Mouse (Mus musculus) bone marrow macrophage, adult 2 months (primary cell): ENCODE measurements around the gene Rilp. TPM values are rescaled to one million over a fixed set of nuclear protein-coding genes. Genes with fewer than 3 reads are reported as not detected.

Experiments
- H3K27ac ChIP-seq: 2 replicates; pipeline ENCODE4 v1.5.1; 2012; ENCODE audit warnings: low read depth, low read length; ENCODE audit not compliant: insufficient read depth
- H3K4me1 ChIP-seq: 2 replicates; pipeline ENCODE4 v1.6.1; 2012; ENCODE audit warnings: low read length; ENCODE audit not compliant: control insufficient read depth, insufficient read depth
- H3K4me3 ChIP-seq: 2 replicates; pipeline ENCODE4 v1.5.1; 2012; ENCODE audit warnings: mild to moderate bottlenecking, low read length, moderate library complexity; ENCODE audit not compliant: insufficient read depth
- CTCF ChIP-seq: IDR thresholded peaks from 2 replicates; pipeline ENCODE4 v1.5.1; 2012; ENCODE audit warnings: low read depth, mild to moderate bottlenecking, low read length, moderate library complexity
- POLR2A ChIP-seq: IDR thresholded peaks from 2 replicates; pipeline ENCODE4 v1.6.1; 2012; ENCODE audit warnings: mild to moderate bottlenecking, low read depth, low read length, borderline replicate concordance
- polyA plus RNA-seq: library from polyadenylated mRNA; stranded (reverse); fragments of >200 nt; gene quantifications from 2 replicates; pipeline ENCODE4 v1.2.4, GENCODE M21; 2012; ENCODE audit not compliant: missing spikeins, insufficient read depth, insufficient read length

The Rilp gene
- polyA plus RNA-seq, 1 experiment = 12.8 TPM

DNA sequence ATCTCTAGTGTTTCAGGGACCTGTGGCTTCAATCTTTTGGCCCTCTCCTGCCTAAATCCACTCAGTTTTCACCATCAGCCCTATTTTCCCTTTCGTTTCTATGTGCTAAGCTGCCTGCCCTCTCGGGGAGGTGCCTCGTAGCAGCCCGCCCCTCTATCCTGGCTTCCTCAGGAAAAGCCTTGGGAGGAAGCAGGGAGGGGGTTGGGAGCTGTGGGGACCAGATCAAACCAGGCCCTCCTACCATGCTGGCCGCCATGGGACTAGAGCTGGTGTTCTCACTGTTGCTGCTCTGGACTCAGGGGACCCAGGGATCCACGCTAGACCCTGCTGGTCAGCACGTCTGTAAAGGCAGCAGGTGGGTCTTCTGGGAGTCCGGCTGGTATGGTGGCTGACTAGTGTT is 3.4 kb downstream of the Rilp start, which contains the start of gene Scarf1:
Scarf1 (plus strand) TSS at position 205 of the 400 bp plus-strand sequence.
- H3K4me1 ChIP-seq = peaks cover 13% of the 10 kb centered on the region
- no peak within 1 kb of the TSS for H3K4me3 ChIP-seq
- TF ChIP-seq CTCF = no peak
- TF ChIP-seq POLR2A = no peak
- no peak within 1 kb of the TSS for H3K27ac ChIP-seq

DNA sequence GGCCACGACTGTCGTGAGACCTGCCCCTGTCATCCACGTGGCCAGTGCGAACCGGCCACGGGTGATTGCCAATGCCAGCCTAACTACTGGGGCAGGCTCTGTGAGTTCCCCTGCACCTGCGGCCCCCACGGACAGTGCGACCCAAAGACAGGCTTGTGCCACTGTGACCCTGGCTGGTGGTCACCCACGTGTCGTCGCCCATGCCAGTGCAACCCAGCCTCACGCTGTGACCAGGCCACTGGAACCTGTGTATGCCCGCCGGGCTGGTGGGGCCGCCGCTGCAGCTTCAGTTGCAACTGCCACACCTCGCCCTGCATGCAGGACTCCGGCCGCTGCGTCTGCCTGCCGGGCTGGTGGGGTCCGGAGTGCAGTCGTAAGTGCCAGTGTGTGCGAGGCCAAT is 5.3 kb downstream of the Rilp start:
- Histone ChIP-seq H3K27ac (no peak overlapping the region), H3K4me1 (no peaks in the 10 kb centered on the region), H3K4me3 (no peak overlapping the region)
- no peak for TF ChIP-seq POLR2A
- TF ChIP-seq CTCF = no peak

DNA sequence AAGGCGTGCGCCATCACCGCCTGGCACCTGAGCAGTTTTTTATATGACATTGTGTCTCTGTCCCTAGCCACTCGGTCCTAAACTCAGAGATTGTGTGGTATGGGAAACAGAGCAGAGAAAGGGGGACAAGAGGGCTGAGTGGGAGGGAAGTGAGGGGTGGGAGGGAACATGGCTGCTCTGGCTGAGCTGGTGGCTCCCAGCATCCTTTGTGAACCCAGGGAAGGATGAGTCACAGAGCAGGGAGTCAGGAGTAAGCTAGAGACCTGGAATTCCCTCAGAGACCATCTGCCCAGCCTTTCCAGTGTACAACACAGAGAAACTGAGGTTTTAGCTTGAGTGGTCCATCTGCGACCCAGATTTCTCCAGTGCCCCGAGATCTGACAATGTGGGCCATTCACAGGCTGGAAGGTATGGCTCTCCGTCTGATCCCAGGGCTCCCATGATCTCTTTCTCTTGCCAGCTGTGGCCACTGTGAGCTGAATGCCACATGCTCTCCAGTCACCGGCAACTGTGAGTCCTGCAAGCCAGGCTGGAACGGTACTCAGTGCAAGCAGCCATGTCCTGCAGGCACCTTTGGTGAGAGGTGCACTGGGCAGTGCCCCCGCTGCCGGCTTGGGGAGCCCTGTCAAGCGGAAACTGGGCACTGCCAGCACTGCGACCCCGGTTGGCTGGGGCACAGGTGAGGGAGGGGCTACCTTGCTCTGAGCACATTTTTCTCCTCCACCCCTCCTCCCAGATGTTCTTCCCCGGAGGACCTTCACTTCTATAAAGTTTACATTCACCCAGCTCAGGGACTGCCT is 10.1 kb downstream of the Rilp start:
- no peak for TF ChIP-seq POLR2A
- TF ChIP-seq CTCF = no peak
- H3K27ac ChIP-seq = no peak overlapping the region
- no peaks in the 10 kb centered on the region for H3K4me1 ChIP-seq
- no peak overlapping the region for H3K4me3 ChIP-seq

DNA sequence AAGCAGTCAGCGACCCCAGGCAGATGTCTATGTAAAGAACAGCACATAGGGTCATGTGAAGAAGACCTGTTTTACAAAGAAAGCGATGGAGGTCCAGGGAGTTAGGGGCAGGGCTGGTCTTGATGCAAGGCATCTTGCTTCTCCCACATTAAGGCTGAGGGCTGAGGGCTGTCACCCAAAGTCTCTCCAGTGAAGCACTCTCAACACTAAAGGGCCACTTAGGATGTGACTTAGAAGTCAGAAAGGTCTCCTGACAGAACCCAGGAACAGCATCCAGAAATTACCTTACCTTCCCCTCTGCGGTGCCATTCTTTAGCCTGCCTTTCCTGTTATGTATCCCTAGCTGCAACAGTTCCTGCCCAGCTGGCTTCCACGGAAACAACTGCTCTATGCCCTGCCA is 11.7 kb downstream of the Rilp start:
- Histone ChIP-seq H3K4me3 (no peak overlapping the region), H3K27ac (no peak overlapping the region), H3K4me1 (no peaks in the 10 kb centered on the region)
- TF ChIP-seq POLR2A = no peak
- no peak for TF ChIP-seq CTCF

DNA sequence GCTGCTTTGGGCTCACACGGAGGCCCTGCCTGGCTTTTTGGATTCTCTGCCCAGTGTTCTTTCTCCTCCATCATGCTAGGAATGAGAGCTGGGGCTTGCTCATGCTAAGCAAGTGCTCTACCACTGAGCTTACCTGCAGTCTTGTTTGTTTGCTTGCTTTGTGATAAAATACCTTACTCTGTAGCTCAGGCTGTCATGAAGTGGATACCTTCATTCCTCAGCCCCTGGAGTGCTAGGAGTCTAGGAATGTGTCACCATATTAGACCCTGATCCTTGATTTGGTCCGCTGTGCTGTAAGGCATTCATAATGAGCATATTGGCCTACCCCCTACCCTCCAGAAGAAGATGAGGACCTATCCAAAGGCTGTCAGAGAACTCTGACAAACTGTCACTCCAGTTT is 12.9 kb downstream of the Rilp start:
- TF ChIP-seq POLR2A (no peak), CTCF (no peak)
- Histone ChIP-seq H3K4me1 (no peaks in the 10 kb centered on the region), H3K4me3 (no peak overlapping the region), H3K27ac (no peak overlapping the region)

DNA sequence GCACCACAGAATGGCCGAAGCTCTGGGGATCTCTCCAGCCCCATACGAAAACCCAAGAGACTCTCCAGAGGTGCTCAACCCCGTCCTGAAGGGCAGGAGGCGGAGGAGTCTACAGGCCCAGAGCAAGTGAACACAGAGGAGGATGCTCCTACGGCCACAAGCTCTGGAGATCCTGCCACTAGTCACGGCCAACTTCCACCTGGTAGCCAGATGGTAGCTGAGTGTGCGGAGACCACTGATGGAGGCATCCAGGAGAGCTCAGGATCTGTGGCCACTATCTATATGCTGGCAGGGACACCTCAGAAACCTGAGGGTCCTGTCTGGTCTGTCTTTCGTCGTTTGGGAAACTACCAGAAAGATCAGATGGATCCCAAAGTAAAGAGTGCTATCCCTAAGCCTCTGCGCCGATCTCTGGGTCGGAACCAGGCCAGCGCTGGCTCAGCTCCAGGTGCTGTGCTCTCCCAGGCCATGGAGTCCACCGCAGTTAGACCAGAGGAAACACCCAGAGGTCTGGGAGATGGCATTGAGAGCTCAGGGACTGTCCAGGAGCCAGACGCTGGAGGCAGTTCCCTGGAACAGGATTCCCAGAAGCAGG is 15.7 kb downstream of the Rilp start:
- Histone ChIP-seq H3K4me3 (no peak overlapping the region), H3K27ac (no peak overlapping the region), H3K4me1 (peaks cover 3% of the 10 kb centered on the region; the same call in 1 of the 2 replicates)
- no peak for TF ChIP-seq POLR2A
- TF ChIP-seq CTCF = no peak

DNA sequence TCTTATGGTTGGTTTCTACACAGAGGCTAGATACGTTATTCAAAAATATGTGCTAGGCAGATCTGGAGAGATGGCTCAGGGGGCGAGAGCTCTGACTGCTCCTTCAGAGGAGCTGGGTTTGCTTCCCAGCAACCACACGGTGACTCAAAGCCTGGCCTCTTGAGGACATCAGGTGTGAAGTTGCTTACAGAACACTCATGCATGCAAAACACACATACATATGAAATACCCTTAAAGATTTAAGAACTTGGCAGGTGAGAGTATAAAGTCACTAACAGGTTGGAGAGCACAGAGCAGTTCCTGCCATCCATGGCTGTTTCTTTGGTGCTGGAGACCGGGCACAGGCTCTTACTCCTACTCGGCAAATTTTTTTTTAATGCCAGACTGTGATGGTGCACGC is 17.0 kb downstream of the Rilp start:
- Histone ChIP-seq H3K27ac (no peak overlapping the region), H3K4me3 (no peak overlapping the region), H3K4me1 (peaks cover 3% of the 10 kb centered on the region; the same call in 1 of the 2 replicates)
- TF ChIP-seq POLR2A (no peak), CTCF (no peak)

DNA sequence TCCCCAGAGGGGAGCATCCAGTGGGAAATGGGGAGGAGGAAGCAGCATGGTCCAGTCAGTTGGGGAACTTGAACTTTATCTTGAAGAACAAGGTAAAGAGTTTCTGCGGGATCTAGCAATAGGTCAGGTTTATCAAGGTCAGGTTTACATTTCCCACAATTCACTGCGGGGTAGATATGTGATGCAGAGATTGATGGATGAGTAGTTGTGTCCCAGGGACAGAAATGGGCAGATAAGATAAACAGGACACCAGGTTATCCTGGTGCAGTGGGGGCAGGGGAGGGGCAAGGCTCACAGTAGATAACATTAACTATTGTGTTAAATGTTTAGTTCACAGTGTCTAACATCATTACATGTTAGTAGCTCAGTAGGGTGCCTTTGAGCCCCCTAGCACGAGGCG is 19.9 kb downstream of the Rilp start:
- TF ChIP-seq POLR2A = no peak
- Histone ChIP-seq H3K27ac (no peak overlapping the region), H3K4me3 (no peak overlapping the region), H3K4me1 (peaks cover 3% of the 10 kb centered on the region; the same call in 1 of the 2 replicates)

DNA sequence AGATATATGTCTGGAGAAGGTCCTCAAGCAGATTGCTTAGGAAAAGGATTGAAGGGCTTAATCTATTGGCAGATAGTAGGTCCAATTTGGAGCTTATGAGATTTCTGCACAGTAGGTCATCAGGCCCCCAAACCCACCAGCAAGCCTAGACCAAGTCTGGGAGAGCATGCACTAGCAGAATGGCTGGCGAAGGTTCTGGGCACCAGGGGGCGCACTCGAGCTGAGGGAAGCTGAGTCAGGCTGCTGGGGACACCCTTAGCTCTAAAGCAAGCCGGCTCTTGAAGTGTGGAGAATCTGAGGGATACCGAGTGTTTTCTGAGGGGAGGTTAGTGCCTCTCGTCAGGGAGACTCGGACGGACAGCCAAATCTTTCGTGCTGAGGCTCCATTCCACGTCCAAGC is 20.4 kb downstream of the Rilp start:
- TF ChIP-seq POLR2A (no peak), CTCF (peak; percentile 66)
- peak overlapping the region; percentile 80 for H3K27ac ChIP-seq
- peak overlapping the region; percentile 95 for H3K4me3 ChIP-seq
- peaks cover 6% of the 10 kb centered on the region for H3K4me1 ChIP-seq

DNA sequence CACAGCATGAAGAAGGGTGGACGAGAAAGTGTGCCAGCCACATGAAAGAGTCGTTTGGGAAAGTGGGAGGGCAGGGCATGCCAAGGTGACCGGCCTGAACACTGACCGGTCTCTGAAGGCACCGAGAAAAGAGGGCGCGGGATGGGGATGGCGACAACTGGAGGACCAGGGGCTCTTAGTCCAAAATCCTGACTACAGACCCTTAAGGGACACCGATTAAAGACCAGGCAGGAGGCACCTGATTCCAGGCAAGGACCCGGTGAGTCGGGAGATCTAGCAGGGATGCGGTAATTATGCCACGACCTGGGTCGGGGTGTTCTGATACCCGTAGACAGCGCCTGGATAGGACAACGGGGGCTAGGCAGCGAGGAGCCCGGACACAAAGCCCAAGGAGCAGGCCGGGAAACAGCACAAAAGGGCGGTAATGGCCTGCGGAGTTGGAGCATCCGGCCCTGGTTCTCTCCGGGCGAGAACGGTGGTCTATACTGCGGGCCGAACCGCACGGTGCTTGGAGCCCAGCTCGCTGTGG is 21.0 kb downstream of the Rilp start:
- peak overlapping the region; percentile 80 for H3K27ac ChIP-seq

More for the DNA sequence above, 21.0 kb downstream of the Rilp start:
- TF ChIP-seq CTCF = no peak
- TF ChIP-seq POLR2A = no peak
- H3K4me1 ChIP-seq = peaks cover 12% of the 10 kb centered on the region
- peak overlapping the region; percentile 95 for H3K4me3 ChIP-seq
